Mouse (Mus musculus) right cerebral cortex, postnatal 36 days (tissue): ENCODE results near the gene Lrmp.
"Not testable (repeated sequence)": the region's sequence is repeated elsewhere in the genome, so short reads cannot be mapped to it uniquely, and the experiment has no call there.

Experiments used
- DNase-seq, 2 experiments: peaks; one replicate each; pipeline ENCODE4 v3.0.0; 2022; ENCODE audit warnings: low spot score in 2 of 2, mixed read lengths in 1 of 2

The Lrmp gene

DNA sequence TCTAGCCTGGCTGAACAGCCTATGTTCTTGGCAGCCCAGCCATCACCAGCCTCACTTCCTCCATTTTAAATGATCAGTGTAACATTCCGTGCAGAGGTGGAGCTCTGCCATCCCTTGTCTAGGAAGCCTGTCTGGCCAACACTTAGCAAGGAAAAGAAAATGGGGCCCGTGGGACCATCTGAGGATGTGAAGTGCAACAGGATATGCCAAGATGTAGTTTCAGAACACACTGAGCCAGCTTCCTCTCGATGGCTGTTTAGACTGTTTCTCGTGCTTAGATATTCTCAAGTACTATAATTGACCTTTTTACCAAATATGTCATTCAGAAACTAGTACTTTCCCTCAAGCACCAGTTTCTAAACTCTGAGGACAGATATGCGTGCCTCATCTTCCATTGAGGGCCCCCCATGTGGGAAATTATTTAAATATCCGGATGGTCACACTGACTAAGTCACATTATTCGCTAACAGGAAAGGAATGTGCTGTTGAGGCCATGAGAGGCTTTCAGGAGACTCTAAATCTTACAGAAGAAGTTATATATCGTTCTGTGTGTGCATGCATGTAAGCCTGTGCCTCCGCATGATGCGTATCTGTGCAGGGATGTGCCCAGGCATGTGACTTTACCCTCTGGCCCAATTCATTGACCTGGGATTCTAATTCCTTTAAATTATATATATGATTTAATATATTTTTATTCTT is 11.1 kb upstream of the Lrmp start:
- DNase-seq = no peak

DNA sequence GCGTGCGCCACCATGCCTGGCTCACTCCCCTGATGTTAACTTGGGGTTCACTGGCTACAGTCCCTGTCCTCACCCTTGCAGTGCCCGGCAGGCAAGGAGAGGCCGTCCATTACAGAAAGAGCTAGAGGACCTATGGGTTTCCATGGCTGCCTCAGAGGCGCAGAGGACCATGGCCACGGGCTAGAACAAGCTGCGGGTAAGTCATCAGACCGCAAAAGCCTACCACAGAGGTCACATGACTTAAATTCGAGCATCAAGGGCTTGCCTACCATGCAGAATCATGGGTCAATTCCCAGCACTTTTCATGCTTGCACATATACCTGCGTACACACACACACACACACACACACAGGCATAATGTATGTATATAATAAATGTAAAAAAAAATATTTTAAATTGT is 10.0 kb upstream of the Lrmp start:
- DNase-seq = no peak

DNA sequence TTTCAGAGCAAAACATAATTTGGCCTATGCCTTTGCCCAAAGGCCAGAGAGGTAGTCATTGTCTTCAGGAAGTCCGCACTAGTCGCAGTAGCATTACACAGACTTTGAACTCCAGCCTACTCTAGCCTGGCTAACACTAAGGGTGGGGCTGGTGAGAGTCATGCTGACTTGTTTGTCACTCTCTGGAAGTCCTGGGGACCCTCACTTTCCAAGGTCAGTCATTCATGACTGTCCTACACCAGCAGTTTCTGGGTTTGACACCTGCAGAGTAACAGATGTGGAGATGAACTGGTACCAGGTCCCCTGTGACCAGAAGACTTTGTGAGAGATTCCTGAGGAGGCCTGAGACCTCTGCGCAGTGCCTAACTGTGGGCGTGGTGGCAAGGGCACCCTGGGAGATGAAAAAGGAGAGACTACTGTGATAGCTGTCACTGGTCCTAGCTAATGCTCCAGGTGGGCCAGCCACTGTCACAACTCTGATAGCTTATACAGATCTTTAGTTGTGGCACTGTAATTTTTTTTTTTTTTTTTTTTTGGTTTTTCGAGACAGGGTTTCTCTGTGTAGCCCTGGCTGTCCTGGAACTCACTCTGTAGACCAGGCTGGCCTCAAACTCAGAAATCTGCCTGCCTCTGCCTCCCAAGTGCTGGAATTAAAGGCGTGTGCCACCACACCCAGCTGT is 9.2 kb upstream of the Lrmp start:
- DNase-seq = no peak

GRCm38 (mm10) chr6:145110786-145111185 is 4.7 kb upstream of the Lrmp start:
- no peak for DNase-seq

- DNase-seq = no peak
Measured at GRCm38 (mm10) chr6:145112865-145113264, 2.6 kb upstream of the Lrmp start.

DNA sequence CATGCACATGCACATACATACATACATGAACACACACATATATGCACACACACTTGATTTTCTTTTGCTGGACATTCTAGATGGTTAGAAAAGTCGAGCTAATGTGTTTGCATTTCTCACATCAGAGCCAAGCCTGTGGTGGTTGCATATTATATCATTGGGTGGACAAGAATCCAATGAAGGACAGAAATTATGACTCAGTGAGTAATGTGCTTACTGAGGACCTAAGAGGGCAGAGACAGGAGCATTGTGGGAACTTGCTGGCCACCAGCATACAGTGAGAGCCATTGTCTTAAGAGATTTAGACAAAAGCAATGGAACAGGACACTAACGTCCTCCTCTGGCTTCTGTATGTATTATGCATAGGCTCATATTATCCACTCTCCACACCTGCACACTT is 892 bp upstream of the Lrmp start:
- DNase-seq = no peak

GRCm38 (mm10) chr6:145116098-145116672 is 732 bp downstream of the Lrmp start:
- no peak for DNase-seq

GRCm38 (mm10) chr6:145120086-145120485 is 4.6 kb downstream of the Lrmp start:
- DNase-seq = no peak

GRCm38 (mm10) chr6:145120787-145121589 is 5.5 kb downstream of the Lrmp start:
- peak; percentile 9 to 30 for DNase-seq

DNA sequence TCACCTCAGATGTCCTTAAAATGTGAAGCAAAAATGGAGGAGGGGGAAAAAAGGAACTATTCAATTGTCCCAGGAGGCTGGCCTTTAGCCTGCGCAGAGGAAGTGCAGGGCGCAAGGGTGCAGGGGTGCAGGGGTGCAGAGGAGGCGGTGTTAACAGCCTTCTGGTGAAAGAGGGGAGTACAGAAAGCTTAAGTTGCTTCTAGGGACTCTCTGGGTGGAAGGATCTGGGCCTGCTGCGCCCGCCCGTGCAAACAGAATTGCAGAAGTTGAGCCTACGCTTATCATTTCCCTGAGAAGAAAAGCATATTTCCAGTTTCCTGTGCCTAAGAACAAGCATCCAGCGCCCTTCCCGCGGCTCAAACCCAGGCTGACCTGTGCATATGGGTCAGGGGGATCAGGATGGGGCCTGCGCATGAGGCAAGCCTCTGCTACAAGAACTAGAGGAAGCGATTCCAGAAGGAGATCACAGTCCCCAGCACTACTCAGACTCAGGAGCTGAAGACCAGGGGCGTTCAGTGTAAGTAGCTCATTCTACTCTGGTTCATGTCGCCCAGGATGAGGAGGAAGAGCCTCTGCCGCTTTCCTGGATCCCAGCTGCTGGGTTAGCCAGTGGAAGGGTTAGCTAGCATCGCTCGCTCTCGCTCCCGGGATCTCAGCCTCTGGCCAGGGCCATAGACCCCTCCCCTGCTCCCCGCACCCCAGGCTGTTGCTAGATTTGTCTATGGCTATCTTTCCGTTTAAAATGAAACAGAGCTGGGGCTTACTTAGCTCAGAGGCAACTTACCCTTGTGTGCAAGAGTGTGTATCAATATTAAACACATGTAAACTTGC is 6.4 kb downstream of the Lrmp start:
- DNase-seq = no peak

- DNase-seq = no peak
Measured at GRCm38 (mm10) chr6:145122423-145123059, 7.1 kb downstream of the Lrmp start.

DNA sequence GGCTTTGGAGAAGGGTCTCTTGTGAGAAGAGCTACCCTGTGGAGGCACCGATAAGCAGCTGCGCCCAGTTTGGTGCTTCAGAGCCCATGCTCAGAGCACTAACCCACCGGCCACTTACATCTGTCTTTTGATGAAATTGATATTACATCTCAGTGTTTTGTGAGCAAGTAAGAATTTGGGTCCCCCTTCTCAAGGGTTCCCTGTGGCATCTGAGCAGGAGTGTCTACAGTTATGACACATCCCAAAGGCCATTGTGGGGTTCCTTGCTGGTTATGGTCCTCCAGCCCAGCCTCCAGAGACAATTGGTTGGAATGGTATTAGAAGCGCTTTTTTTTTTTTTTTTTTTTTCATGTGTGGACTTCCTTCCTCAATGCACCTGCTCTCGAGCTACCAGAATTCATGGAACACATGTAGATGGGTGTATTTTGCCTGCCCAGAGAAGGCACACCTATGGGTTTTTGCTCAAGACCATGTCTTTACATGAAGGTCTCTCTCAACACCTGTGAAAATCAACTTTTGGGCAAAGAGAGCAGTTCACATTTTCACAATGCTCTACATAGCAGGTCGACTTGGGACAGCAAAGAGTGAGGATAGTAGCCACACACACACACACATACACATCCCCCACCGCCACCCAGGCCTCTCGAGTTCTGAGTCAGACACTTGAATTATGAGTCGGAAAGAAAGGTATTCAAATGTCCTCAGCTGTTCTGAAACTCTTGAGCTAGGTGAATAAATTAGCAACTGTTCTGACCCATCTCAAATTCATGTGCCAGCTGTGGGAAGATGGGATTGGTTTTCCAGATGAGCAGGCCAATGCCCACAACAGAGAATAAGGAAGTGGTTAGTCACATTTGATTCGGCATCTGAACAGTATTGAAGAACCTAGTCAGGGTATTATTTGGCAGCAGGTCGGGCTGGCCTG is 7.9 kb downstream of the Lrmp start:
- DNase-seq = no peak

GRCm38 (mm10) chr6:145124621-145125020 is 9.2 kb downstream of the Lrmp start:
- DNase-seq = no peak

- no peak for DNase-seq
Measured at GRCm38 (mm10) chr6:145125591-145126113, 10.2 kb downstream of the Lrmp start.

DNA sequence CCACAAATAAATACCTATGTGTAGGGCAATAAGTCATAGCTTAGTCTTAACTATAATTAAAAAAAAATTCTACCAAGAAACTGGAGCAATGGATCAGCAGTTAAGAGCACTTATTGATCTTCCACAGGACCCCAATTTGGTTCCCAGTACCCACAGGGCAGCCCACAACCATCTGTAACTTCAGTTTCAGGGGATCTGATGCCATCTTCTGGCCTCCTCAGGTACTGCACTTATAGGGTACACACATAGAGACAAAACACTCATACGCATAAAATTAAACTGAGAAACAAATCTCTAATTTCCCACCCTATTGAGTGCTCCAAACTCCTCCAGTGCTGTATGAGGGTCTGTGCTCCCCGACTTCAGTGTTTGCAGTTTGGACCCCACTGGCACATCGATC is 12.2 kb downstream of the Lrmp start:
- DNase-seq = no peak

GRCm38 (mm10) chr6:145129563-145129962 is 14.1 kb downstream of the Lrmp start:
- DNase-seq = no peak

DNA sequence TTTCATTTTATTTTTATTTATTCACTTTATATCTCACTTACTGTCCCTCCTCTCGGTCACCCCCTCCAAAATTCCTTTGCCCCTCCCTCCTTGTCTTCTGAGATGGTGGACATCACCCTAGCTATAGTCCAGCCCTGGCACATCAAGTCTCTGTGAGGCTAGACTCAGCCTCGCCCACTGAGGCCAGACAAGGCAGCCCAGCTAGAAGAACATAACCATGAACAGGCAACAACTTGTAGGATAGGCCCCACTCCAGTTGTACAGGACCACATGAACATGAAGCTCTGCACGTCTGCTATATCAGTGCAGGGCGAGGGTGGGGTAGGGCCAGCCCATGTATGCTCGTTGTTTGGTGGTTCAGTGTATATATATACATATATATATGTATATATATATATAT is 16.5 kb downstream of the Lrmp start:
- no peak for DNase-seq

DNA sequence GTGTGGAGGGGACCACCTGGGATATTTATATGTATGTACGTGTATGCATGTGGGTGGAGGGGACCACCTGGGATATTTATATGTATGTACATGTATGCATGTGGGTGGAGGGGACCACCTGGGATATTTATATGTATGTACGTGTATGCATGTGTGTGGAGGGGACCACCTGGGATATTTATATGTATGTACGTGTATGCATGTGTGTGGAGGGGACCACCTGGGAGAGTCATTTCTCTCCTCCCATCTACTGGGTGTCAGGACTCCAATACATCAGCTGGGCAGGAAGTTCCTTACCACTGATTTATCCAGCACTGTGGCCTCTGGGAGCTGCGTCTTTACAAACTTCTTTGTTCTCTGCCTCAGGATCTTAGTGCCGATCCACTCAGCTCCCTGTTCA is 17.5 kb downstream of the Lrmp start:
- DNase-seq = not testable (repeated sequence)

GRCm38 (mm10) chr6:145135295-145135694 is 19.8 kb downstream of the Lrmp start:
- no peak for DNase-seq

DNA sequence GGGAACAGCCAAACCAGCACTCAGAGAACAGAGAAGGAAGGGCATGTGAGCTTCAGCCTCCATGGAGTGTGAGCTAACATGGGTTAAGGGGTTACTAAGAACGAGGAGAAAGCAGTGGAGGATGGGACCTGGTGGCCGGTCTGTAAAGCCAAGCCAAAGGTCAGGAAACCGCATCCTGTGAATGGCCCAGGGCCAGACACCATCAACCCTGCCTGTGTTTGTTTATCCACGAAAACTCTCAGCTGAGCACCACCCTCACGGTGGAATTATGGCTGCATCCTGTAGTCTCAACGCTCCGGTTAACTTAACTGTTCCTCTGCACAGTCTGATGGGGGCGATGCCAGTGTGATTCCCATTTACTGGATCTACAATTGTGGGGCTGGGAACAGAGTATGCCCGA is 20.4 kb downstream of the Lrmp start:
- DNase-seq = no peak
